Mouse (Mus musculus) forebrain, postnatal 0 days (tissue): ENCODE results near the gene Rrbp1. TPM values are rescaled to one million over a fixed set of nuclear protein-coding genes. Genes with fewer than 3 reads are reported as not detected.

ENCODE experiments used
- ATAC-seq: fragments of 200-750 bp; cut with Nextera tagmentation; 2 replicates; pipeline ENCODE4 v1.8.0; 2017; ENCODE audit warnings: mild to moderate bottlenecking, moderate library complexity
- DNase-seq: peaks from one replicate; pipeline ENCODE4 v3.0.0-alpha.2; 2015
- H3K27ac ChIP-seq: fragments of 300-500 bp; sonication (generic); 2 replicates; pipeline ENCODE4 v1.5.1; 2014; ENCODE audit warnings: low read depth, mild to moderate bottlenecking, antibody characterized with exemption, low read length, moderate library complexity, mixed read lengths
- H3K27me3 ChIP-seq: fragments of 300-500 bp; sonication (generic); 2 replicates; pipeline ENCODE4 v1.6.1; 2014; ENCODE audit warnings: mild to moderate bottlenecking, low read length, mixed read lengths; ENCODE audit not compliant: insufficient read depth
- H3K36me3 ChIP-seq: fragments of 300-500 bp; sonication (generic); 2 replicates; pipeline ENCODE4 v1.6.1; 2014; ENCODE audit warnings: mild to moderate bottlenecking, moderate library complexity; ENCODE audit not compliant: insufficient read depth
- H3K4me1 ChIP-seq: fragments of 300-500 bp; sonication (generic); 2 replicates; pipeline ENCODE4 v1.6.1; 2014; ENCODE audit warnings: antibody characterized with exemption; ENCODE audit not compliant: insufficient read depth
- H3K4me2 ChIP-seq: fragments of 300-500 bp; sonication (generic); 2 replicates; pipeline ENCODE4 v1.6.1; 2014; ENCODE audit warnings: low read depth, mild to moderate bottlenecking, moderate library complexity
- H3K4me3 ChIP-seq: fragments of 300-500 bp; sonication (generic); 2 replicates; pipeline ENCODE4 v1.5.1; 2014; ENCODE audit warnings: low read depth, low read length, mixed read lengths
- H3K9ac ChIP-seq: fragments of 300-500 bp; sonication (generic); 2 replicates; pipeline ENCODE4 v1.6.1; 2014; ENCODE audit warnings: mild to moderate bottlenecking
- H3K9me3 ChIP-seq: fragments of 300-500 bp; sonication (generic); 2 replicates; pipeline ENCODE4 v1.6.1; 2016; ENCODE audit warnings: low read length
- CTCF ChIP-seq: sonication (generic); IDR thresholded peaks from 2 replicates; pipeline ENCODE4 v1.5.1; 2016; ENCODE audit warnings: antibody characterized with exemption, control low read depth, low read depth
- WGBS: fragments of 180-500 bp; shearing (Covaris S2); extraction: QIAGEN DNeasy Blood & Tissue Kit; methylation state at CpG from one replicate; pipeline ENCODE4 v1.1.7; 2014; 5-methylcytosine and 5-hydroxymethylcytosine counted together
- polyA plus RNA-seq: library from polyadenylated mRNA; unstranded; fragments of >200 nt; fragmentation: Nextera tagmentation; extraction: Ambion mirVana; gene quantifications from 2 replicates; pipeline ENCODE4 v1.2.1, GENCODE M21; 2015
- total RNA-seq: library from RNA; depleted of rRNA; stranded (reverse); fragments of >200 nt; gene quantifications from 2 replicates; pipeline ENCODE4 v1.2.3, GENCODE M21; 2014

Rrbp1 gene
- total and polyA plus RNA-seq, 2 experiments from 2014 or later, result 19.5 to 37.1 TPM

DNA sequence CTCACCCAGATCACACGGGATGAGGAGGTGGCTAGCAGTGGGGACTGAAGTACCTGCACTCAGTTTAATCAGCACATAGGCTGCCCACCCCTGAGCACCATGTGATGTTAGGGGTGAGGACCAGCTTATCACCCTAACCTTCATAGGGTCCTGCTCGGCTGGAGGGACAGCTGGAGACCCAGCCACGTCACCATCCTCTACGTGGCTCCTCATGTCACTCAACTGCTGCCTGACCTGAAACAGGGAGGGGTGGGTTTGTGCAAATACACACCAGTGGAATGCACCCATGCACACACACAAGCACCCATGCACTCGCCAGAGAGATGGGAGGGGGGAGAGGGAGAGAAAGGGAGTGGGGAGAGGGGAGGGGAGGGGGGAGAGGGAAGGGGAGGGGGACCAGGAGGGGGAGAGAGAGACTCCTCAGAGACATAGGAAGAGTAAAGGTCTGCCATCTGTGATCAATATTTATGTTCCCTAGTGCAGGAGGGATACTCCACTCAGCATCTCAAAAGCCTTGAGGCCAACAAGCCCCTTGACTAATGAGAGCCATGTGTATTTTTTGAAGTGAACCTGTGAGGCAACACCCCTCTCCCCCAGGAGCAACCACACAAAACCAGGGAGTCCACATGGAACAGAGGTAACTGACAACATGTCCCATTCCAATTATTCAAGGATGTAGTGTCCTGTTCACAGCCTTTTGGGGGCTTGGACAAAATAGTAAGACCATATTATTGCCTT, 60.6 kb downstream of the Rrbp1 start:
- no peak for ATAC-seq
- H3K36me3 ChIP-seq, result peaks cover 81% of the 10 kb centered on the region
- WGBS, result 88% methylated on average over 5 of the region's 5 CpGs

DNA sequence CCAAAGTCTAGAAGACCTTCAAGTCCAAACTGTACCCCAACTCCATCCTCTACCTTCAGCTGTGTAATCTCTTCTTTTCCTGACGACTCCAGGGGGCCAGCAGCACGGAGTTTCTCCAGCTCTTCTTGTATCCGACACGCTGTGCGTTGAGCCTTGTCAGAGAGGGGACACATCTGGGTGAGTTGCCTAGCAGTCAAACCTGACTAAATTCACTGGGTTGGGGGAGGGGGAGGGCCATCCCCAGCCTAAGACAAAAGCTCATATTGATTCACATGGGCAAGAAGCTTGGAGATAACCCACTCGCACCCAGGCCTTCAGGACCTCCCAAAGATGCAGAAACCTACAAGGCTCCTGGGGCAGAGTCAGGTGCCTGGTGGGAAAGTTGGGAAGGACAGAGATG, 61.8 kb downstream of the Rrbp1 start:
- no peaks in the 10 kb centered on the region for H3K4me1 ChIP-seq
- no peak overlapping the region for H3K9ac ChIP-seq
- no peaks in the 10 kb centered on the region for H3K27me3 ChIP-seq
- no peak overlapping the region for H3K4me2 ChIP-seq
- no peak for TF ChIP-seq CTCF
- no peaks in the 10 kb centered on the region for H3K9me3 ChIP-seq
- WGBS, result 96% methylated on average over 6 of the region's 6 CpGs
- peaks cover 79% of the 10 kb centered on the region for H3K36me3 ChIP-seq
- no peak for DNase-seq
- no peak for ATAC-seq
- no peak overlapping the region for H3K27ac ChIP-seq
- H3K4me3 ChIP-seq, result no peak overlapping the region

More for the DNA sequence above, 60.6 kb downstream of the Rrbp1 start:
- Histone ChIP-seq H3K4me3 (no peak overlapping the region), H3K4me2 (no peak overlapping the region), H3K27me3 (no peaks in the 10 kb centered on the region), H3K4me1 (no peaks in the 10 kb centered on the region), H3K9me3 (no peaks in the 10 kb centered on the region), H3K9ac (no peak overlapping the region), H3K27ac (no peak overlapping the region)
- TF ChIP-seq CTCF, result no peak
- no peak for DNase-seq

- Histone ChIP-seq H3K9ac (no peak overlapping the region), H3K27ac (no peak overlapping the region), H3K4me2 (no peak overlapping the region), H3K27me3 (no peaks in the 10 kb centered on the region), H3K4me1 (no peaks in the 10 kb centered on the region), H3K36me3 (peaks cover 79% of the 10 kb centered on the region), H3K9me3 (no peaks in the 10 kb centered on the region), H3K4me3 (no peak overlapping the region)
- ATAC-seq, result no peak
- no peak for DNase-seq
- WGBS, result 93% methylated on average over 4 of the region's 4 CpGs
- TF ChIP-seq CTCF, result no peak
Observed at GRCm38 (mm10) chr2:143948416-143948815, 62.6 kb downstream of the Rrbp1 start.

- Histone ChIP-seq H3K27ac (no peak overlapping the region), H3K4me1 (no peaks in the 10 kb centered on the region), H3K27me3 (no peaks in the 10 kb centered on the region), H3K9ac (no peak overlapping the region), H3K36me3 (peaks cover 78% of the 10 kb centered on the region), H3K4me3 (no peak overlapping the region), H3K4me2 (no peak overlapping the region), H3K9me3 (no peaks in the 10 kb centered on the region)
- DNase-seq, result no peak
- no peak for ATAC-seq
- no peak for TF ChIP-seq CTCF
- 98% methylated on average over 3 of the region's 3 CpGs for WGBS
Observed at GRCm38 (mm10) chr2:143947981-143948380, 63.1 kb downstream of the Rrbp1 start.

DNA sequence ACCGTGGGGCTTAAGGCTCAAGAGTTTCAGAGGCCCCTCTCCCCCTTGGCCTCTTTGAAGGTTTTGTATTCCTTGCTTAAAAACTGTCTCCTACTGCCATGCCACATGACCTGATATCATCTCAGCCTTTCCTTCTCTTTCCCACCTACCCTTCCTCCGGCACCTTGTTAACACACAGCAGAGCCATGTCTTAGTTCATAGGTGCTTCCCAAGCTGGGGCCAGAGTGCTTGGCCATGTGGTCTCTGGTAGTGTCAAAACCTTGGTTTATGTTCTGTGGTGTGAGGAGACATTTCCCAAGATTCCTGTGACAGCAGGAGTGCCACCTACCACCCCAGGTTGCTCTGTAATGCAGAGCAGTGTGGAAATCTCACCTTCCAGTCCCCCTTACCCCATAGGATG, 64.7 kb downstream of the Rrbp1 start:
- TF ChIP-seq CTCF, result no peak
- 98% methylated on average over 2 of the region's 2 CpGs for WGBS
- peaks cover 80% of the 10 kb centered on the region for H3K36me3 ChIP-seq

DNA sequence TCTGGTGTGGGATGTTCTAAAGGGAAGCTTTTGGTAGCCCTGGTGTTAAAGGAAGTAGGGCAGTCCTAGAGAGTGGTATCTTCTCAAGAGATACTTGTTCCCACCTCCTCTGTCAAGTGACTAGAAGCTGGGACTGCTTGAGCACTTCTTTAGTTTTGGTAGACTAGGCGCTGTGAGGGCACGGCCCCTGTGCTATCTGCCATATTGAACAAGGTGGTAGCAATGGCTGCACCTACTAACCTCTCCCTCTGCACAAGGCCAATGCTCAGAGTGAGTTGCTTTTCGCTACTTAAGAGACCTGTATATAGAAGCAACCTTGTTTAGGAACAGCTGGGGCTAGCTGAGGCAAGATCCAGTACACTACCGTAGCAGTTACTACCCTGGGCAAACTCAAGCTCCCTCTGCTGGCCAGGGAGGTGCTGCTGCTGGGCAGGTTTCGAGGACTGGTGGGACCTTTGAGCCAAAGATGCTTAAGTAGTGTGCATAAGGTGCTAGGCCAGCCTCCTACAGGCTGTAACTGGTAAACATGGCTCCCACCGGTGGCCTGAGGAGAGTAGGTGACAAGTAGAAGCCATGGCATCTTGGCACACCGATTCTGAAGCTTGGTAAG, 65.5 kb downstream of the Rrbp1 start:
- 96% methylated on average over 7 of the region's 7 CpGs for WGBS
- Histone ChIP-seq H3K4me3 (no peak overlapping the region), H3K27ac (no peak overlapping the region), H3K9ac (no peak overlapping the region), H3K9me3 (no peaks in the 10 kb centered on the region), H3K4me2 (no peak overlapping the region), H3K27me3 (no peaks in the 10 kb centered on the region), H3K4me1 (no peaks in the 10 kb centered on the region), H3K36me3 (peaks cover 78% of the 10 kb centered on the region)
- ATAC-seq, result peak; percentile 28
- TF ChIP-seq CTCF, result peak; percentile 31; the same call in 1 of the 2 replicates
- no peak for DNase-seq

More for the DNA sequence above, 64.7 kb downstream of the Rrbp1 start:
- Histone ChIP-seq H3K9me3 (no peaks in the 10 kb centered on the region), H3K27ac (no peak overlapping the region), H3K4me2 (no peak overlapping the region), H3K4me3 (no peak overlapping the region), H3K27me3 (no peaks in the 10 kb centered on the region), H3K4me1 (no peaks in the 10 kb centered on the region), H3K9ac (no peak overlapping the region)
- ATAC-seq, result no peak
- DNase-seq, result no peak

GRCm38 (mm10) chr2:143944796-143945195, 66.3 kb downstream of the Rrbp1 start:
- H3K4me3 ChIP-seq, result no peak overlapping the region
- H3K9ac ChIP-seq, result no peak overlapping the region
- ATAC-seq, result no peak
- TF ChIP-seq CTCF, result no peak
- H3K36me3 ChIP-seq, result peaks cover 79% of the 10 kb centered on the region
- DNase-seq, result no peak
- H3K4me1 ChIP-seq, result no peaks in the 10 kb centered on the region
- WGBS, result 93% methylated on average over 3 of the region's 3 CpGs
- no peak overlapping the region for H3K4me2 ChIP-seq
- no peaks in the 10 kb centered on the region for H3K9me3 ChIP-seq
- no peak overlapping the region for H3K27ac ChIP-seq
- H3K27me3 ChIP-seq, result no peaks in the 10 kb centered on the region
